Mouse (Mus musculus): ENCODE results near the gene A330070K13Rik.

The A330070K13Rik gene

GRCm38 (mm10) chr5:130384222-130384912 is at the start of gene A330070K13Rik:
Gene A330070K13Rik (minus strand): TSS chr5:130384631.
- DNase-seq, result no peak

GRCm38 (mm10) chr5:130411516-130411915 is 27.1 kb upstream of the A330070K13Rik start:
- no peak for DNase-seq

GRCm38 (mm10) chr5:130409706-130410105 is 25.3 kb upstream of the A330070K13Rik start:
- no peak for DNase-seq

GRCm38 (mm10) chr5:130405201-130405600 is 20.8 kb upstream of the A330070K13Rik start:
- DNase-seq, result peak; percentile 38

GRCm38 (mm10) chr5:130400136-130400917 is 15.9 kb upstream of the A330070K13Rik start:
- DNase-seq, result no peak

GRCm38 (mm10) chr5:130395142-130395541 is 10.7 kb upstream of the A330070K13Rik start:
- DNase-seq, result no peak

- no peak for DNase-seq
Observed at GRCm38 (mm10) chr5:130394386-130394785, 10.0 kb upstream of the A330070K13Rik start.

- DNase-seq, result no peak
Observed at GRCm38 (mm10) chr5:130393618-130394355, 9.4 kb upstream of the A330070K13Rik start.

- no peak for DNase-seq
Observed at GRCm38 (mm10) chr5:130386418-130386817, 2.0 kb upstream of the A330070K13Rik start.

GRCm38 (mm10) chr5:130375411-130375810 is 9.0 kb downstream of the A330070K13Rik start:
- no peak for DNase-seq

GRCm38 (mm10) chr5:130369237-130369636 is 15.2 kb downstream of the A330070K13Rik start, which contains the start of gene Caln1:
Gene Caln1 (plus strand): TSS chr5:130369455.
- DNase-seq, result peak; percentile 49

GRCm38 (mm10) chr5:130368236-130368635 is 16.2 kb downstream of the A330070K13Rik start:
- no peak for DNase-seq

GRCm38 (mm10) chr5:130363773-130364172 is 20.7 kb downstream of the A330070K13Rik start:
- no peak for DNase-seq

- no peak for DNase-seq
Observed at GRCm38 (mm10) chr5:130363111-130363510, 21.3 kb downstream of the A330070K13Rik start.

- DNase-seq, result no peak
Observed at GRCm38 (mm10) chr5:130355223-130355622, 29.2 kb downstream of the A330070K13Rik start.

GRCm38 (mm10) chr5:130345871-130346270 is 38.6 kb downstream of the A330070K13Rik start:
- peak; percentile 30 for DNase-seq

GRCm38 (mm10) chr5:130344999-130345398 is 39.4 kb downstream of the A330070K13Rik start:
- DNase-seq, result no peak

GRCm38 (mm10) chr5:130340656-130341055 is 43.8 kb downstream of the A330070K13Rik start:
- DNase-seq, result no peak

GRCm38 (mm10) chr5:130335462-130335861 is 49.0 kb downstream of the A330070K13Rik start:
- DNase-seq, result no peak

GRCm38 (mm10) chr5:130333971-130334370 is 50.5 kb downstream of the A330070K13Rik start:
- DNase-seq, result no peak

- no peak for DNase-seq
Observed at GRCm38 (mm10) chr5:130333566-130333965, 50.9 kb downstream of the A330070K13Rik start.

GRCm38 (mm10) chr5:130331206-130331605 is 53.2 kb downstream of the A330070K13Rik start:
- DNase-seq, result no peak

- DNase-seq, result no peak
Observed at GRCm38 (mm10) chr5:130330801-130331200, 53.6 kb downstream of the A330070K13Rik start.
